Mouse (Mus musculus): Measurements from ENCODE around the gene Cdkn2aip. TPM values are rescaled to one million over a fixed set of nuclear protein-coding genes. Genes with fewer than 3 reads are reported as not detected.

The Cdkn2aip gene
- polyA plus RNA-seq, 1 experiment = 5.9 TPM

DNA sequence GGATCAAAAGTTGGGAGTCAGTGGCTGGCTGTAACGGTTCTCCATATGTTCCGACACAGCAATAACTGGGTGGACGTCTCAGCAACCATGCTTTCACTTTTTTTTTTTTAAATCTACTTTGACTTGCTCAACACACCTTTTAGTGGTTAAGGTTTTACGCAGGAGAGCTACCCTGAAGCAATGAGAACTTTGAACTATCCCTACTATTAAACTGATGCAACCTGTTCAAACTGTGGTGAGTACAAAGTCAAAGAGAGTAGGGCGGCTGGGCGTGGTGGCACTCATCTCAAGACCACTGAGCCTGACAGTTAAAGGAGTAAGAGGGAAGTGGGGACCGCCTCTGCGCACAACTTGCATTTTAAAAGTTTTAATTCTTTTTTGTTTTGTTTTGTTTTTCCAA is 7.0 kb downstream of the Cdkn2aip start:
- Histone ChIP-seq H3K27me3 (replicated peaks) (no peaks in the 10 kb centered on the region), H3K4me1 (peaks cover 32% of the 10 kb centered on the region), H3K4me3 (replicated peaks) (no peak overlapping the region), H3K36me3 (replicated peaks; ENCODE audit: low read length) (peaks cover 54% of the 10 kb centered on the region), H3K9me3 (no peaks in the 10 kb centered on the region)
- TF ChIP-seq GATA1 (IDR thresholded peaks at IDR 0.05; ENCODE audit: borderline replicate concordance, low read length) = no peak
- TF ChIP-seq FLI1 (IDR thresholded peaks at IDR 0.05; ENCODE audit: low read length) = no peak

DNA sequence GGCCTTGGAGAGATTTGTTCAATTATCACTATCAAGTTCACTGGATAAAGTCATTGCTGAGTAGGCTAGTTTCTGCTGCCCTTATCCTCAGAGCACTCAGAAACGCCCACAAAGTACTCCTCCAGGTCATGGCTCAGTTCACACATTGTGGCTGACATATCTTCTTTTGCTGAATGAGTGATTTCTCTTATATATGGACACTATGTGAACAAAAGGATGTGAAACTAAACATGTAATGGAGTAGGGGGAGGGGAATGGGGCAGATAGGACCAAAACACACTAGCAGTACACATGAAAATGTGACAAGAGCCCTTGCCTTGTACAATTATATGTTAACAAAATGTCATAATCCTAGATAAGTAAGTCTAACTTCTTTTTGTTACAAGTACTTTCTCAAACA is 11.4 kb downstream of the Cdkn2aip start:
- Histone ChIP-seq H3K9me3 (peaks cover 16% of the 10 kb centered on the region), H3K27me3 (replicated peaks) (no peaks in the 10 kb centered on the region), H3K4me1 (peaks cover 15% of the 10 kb centered on the region), H3K36me3 (replicated peaks; ENCODE audit: low read length) (peaks cover 16% of the 10 kb centered on the region), H3K4me3 (replicated peaks) (no peak overlapping the region)
- TF ChIP-seq GATA1 (IDR thresholded peaks at IDR 0.05; ENCODE audit: borderline replicate concordance, low read length) (no peak), FLI1 (IDR thresholded peaks at IDR 0.05; ENCODE audit: low read length) (no peak)

DNA sequence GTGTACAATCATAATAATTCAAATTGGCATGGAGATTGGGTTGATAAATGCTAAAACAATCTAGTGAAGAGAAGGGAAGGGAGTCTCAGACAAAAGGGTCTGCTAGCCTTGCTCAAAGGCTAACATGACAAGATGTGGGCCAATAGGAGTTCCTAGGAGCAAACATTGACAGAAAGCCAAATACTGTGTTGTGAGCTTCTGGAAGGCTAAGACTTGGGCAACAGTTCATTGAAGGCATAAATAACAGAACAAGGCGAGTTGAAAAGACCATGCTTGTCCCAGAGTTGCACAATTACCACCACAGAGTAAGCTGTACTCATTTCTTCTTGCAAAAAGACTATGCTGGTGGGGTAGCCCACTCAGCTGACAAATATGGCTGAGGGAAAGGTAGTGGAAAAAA is 16.0 kb downstream of the Cdkn2aip start:
- TF ChIP-seq FLI1 (IDR thresholded peaks at IDR 0.05; ENCODE audit: low read length) = no peak
- no peak for TF ChIP-seq GATA1 (IDR thresholded peaks at IDR 0.05; ENCODE audit: borderline replicate concordance, low read length)
- H3K4me1 ChIP-seq = peaks cover 14% of the 10 kb centered on the region
- no peaks in the 10 kb centered on the region for H3K27me3 ChIP-seq (replicated peaks)
- no peak overlapping the region for H3K4me3 ChIP-seq (replicated peaks)
- peaks cover 26% of the 10 kb centered on the region for H3K9me3 ChIP-seq
- H3K36me3 ChIP-seq (replicated peaks; ENCODE audit: low read length) = no peaks in the 10 kb centered on the region

DNA sequence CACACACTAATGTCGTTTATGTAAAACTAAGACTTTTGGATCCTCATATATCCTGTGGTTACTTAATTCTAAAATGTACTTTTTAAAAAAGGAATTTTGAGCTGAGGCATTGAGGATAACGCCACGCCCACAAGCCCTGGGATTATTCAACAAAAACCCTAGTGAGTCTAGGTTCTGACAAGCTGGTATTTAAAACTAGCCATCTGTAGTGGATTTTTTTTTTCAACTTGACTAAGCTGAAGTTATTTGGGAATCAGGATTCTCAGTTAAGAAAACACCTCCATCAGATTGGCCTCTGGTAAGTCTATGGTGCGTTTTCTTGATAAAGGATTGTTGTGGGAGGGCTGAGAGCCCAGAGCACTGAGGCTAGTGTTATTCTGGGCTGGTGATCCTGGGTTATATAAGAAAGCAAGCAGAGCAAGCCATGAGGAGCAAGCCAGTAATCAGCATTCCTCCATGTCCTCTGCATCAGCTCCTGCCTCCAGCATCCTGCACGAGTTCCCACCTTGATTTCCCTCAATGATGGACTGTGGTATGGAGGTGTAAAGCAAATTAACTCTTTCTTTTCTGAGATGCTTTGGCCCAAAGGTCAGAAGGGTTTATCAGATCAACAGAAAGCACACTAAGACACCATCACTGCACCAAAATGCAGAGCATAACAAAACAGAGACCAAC is 18.2 kb downstream of the Cdkn2aip start:
- H3K27me3 ChIP-seq (replicated peaks) = no peaks in the 10 kb centered on the region
- H3K36me3 ChIP-seq (replicated peaks; ENCODE audit: low read length) = no peaks in the 10 kb centered on the region
- H3K9me3 ChIP-seq = peaks cover 22% of the 10 kb centered on the region
- H3K4me1 ChIP-seq = peaks cover 17% of the 10 kb centered on the region
- no peak overlapping the region for H3K4me3 ChIP-seq (replicated peaks)
- no peak for TF ChIP-seq GATA1 (IDR thresholded peaks at IDR 0.05; ENCODE audit: borderline replicate concordance, low read length)
- no peak for TF ChIP-seq FLI1 (IDR thresholded peaks at IDR 0.05; ENCODE audit: low read length)

DNA sequence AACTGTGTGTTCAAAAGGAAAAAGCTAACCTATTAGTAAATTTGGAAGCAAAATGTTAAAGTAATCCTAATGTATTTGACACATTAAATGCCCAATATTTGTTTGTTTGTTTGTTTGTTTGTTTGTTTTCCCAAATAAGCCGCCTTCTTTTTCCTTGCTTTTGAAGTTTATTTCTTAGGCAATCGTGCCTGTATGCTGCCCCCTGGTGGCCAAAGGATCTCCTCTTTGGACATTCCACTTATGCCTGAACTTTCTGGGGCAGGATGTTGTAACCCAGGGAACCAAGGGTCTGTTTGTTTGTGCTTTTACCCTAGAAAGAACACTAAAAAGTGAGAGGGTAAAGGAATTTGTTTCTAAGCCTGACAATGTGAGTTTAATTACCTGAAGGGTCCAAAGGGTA is 20.6 kb downstream of the Cdkn2aip start:
- Histone ChIP-seq H3K36me3 (replicated peaks; ENCODE audit: low read length) (peaks cover 5% of the 10 kb centered on the region), H3K4me1 (peaks cover 29% of the 10 kb centered on the region), H3K27me3 (replicated peaks) (no peaks in the 10 kb centered on the region), H3K9me3 (peaks cover 23% of the 10 kb centered on the region), H3K4me3 (replicated peaks) (no peak overlapping the region)
- TF ChIP-seq FLI1 (IDR thresholded peaks at IDR 0.05; ENCODE audit: low read length) (no peak), GATA1 (IDR thresholded peaks at IDR 0.05; ENCODE audit: borderline replicate concordance, low read length) (no peak)

DNA sequence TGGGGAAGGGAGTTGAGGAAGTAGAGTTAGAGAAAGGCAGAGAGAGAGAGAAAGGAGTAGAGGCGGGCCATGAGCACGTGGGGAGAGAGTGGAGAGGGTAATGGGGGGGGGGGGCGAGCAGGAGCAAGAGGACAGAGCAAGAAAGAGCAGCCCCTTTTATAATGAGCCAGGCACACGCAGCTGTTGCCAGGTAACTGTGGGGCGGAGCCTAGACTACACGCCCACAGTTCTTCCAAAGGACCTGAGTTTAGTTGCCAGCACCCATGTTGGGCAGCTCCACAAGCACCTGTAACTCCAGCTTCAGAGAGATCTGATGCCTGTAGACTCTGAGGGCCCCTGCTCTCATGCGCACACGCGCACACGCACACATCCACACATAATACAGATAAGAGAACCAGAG is 21.9 kb downstream of the Cdkn2aip start:
- Histone ChIP-seq H3K36me3 (replicated peaks; ENCODE audit: low read length) (peaks cover 5% of the 10 kb centered on the region), H3K4me1 (peaks cover 32% of the 10 kb centered on the region), H3K9me3 (peaks cover 11% of the 10 kb centered on the region), H3K4me3 (replicated peaks) (no peak overlapping the region), H3K27me3 (replicated peaks) (no peaks in the 10 kb centered on the region)
- TF ChIP-seq FLI1 (IDR thresholded peaks at IDR 0.05; ENCODE audit: low read length) = no peak
- TF ChIP-seq GATA1 (IDR thresholded peaks at IDR 0.05; ENCODE audit: borderline replicate concordance, low read length) = no peak

DNA sequence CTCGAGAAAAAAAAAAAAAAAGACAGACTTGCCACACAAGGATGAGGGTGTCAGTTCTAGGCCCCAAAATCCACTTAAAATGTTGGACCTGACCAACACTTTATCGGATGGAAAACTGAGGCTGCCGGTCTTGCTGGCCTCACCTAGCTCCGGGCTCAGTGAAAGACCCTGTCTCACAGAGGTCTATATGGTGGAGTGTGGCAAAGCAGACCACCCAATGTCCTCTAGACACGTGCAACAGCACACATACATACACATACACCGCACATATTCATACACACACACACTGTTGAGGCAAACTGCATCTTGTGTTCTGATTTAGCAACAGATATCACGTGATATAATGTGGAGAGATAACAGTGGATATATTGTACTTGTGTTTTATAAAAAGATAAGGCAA is 22.4 kb downstream of the Cdkn2aip start:
- no peaks in the 10 kb centered on the region for H3K27me3 ChIP-seq (replicated peaks)
- peaks cover 36% of the 10 kb centered on the region for H3K4me1 ChIP-seq
- H3K36me3 ChIP-seq (replicated peaks; ENCODE audit: low read length) = peaks cover 5% of the 10 kb centered on the region
- TF ChIP-seq GATA1 (IDR thresholded peaks at IDR 0.05; ENCODE audit: borderline replicate concordance, low read length) (no peak), FLI1 (IDR thresholded peaks at IDR 0.05; ENCODE audit: low read length) (no peak)
- H3K4me3 ChIP-seq (replicated peaks) = no peak overlapping the region
- H3K9me3 ChIP-seq = peaks cover 7% of the 10 kb centered on the region

DNA sequence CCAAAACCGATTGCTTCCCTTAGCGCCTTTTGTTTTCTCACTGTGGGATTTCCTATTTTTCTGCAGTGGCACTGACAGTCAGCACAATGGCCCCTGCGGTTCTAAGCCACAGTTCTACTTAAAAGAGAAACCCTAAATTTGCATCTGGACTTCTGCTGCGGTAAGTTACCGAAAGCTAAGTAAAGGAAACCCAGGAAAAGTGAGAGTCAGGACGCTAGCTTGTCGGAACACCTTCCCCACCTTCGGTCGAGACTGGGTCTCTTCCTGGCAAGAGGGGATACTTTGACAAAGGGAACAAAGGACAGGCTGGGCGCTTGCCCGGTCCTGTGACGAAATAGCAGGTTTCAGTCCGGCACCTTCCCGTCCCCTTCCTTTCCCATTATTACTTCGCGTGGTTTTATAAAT is 23.1 kb downstream of the Cdkn2aip start:
- Histone ChIP-seq H3K4me3 (replicated peaks) (peak overlapping the region; percentile 12), H3K36me3 (replicated peaks; ENCODE audit: low read length) (peaks cover 5% of the 10 kb centered on the region), H3K9me3 (peaks cover 6% of the 10 kb centered on the region), H3K4me1 (peaks cover 41% of the 10 kb centered on the region), H3K27me3 (replicated peaks) (no peaks in the 10 kb centered on the region)
- TF ChIP-seq GATA1 (IDR thresholded peaks at IDR 0.05; ENCODE audit: borderline replicate concordance, low read length) (no peak), FLI1 (IDR thresholded peaks at IDR 0.05; ENCODE audit: low read length) (no peak)

DNA sequence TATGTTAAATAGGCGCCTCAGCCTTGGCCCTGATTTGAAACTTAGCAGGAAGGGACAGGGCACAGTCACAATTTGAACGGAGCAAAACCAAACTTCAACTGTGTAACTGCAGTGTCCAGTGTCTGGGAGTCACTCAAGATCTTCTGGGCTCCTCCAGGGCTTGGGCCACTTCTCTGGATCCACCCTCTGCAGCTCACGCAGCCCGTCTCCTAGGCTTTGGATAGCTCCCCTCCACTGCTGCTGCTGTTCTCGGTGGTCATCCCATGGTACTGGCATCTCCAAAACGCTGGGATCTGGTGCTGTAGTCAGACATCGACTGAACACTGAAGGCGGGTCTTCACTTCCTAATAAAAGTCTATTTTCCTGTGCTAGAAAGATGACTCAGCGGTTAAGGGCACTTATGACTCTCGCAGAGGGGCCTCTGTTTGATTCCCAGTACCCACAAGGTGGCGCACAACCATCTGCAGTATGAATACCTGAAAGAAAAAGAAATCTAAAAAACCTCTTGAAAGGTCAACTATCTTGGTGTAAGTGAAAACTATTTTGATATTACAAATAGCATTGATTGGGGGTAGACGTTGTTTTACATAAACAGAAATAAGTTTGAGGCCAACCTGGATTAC is 23.9 kb downstream of the Cdkn2aip start:
- Histone ChIP-seq H3K36me3 (replicated peaks; ENCODE audit: low read length) (peaks cover 5% of the 10 kb centered on the region), H3K4me1 (peaks cover 47% of the 10 kb centered on the region), H3K27me3 (replicated peaks) (no peaks in the 10 kb centered on the region), H3K4me3 (replicated peaks) (peak overlapping the region; percentile 21), H3K9me3 (peaks cover 6% of the 10 kb centered on the region)
- no peak for TF ChIP-seq FLI1 (IDR thresholded peaks at IDR 0.05; ENCODE audit: low read length)
- TF ChIP-seq GATA1 (IDR thresholded peaks at IDR 0.05; ENCODE audit: borderline replicate concordance, low read length) = no peak

DNA sequence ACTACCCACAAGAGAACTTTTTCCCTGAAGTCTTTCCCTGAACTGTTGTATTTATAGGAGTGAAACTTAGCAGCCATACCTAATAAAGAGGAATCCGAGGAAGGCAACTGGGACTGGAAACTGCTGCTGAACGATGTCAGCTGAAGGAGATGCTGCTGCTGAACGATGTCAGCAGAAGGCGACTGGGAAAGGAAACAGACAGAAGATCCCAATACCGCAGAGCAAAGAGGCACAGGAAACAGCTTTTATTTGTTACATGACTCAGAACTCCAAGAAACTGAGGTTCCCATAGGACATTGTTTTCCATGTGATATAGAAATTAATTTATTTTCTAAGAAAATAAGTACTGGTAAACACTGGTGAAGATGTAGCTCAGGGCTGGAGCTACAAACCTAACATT is 29.3 kb downstream of the Cdkn2aip start:
- H3K27me3 ChIP-seq (replicated peaks) = no peaks in the 10 kb centered on the region
- H3K9me3 ChIP-seq = peaks cover 1% of the 10 kb centered on the region
- H3K36me3 ChIP-seq (replicated peaks; ENCODE audit: low read length) = peaks cover 23% of the 10 kb centered on the region
- TF ChIP-seq GATA1 (IDR thresholded peaks at IDR 0.05; ENCODE audit: borderline replicate concordance, low read length) = no peak
- no peak for TF ChIP-seq FLI1 (IDR thresholded peaks at IDR 0.05; ENCODE audit: low read length)
- peak overlapping the region; percentile 90 for H3K4me3 ChIP-seq (replicated peaks)
- peaks cover 71% of the 10 kb centered on the region for H3K4me1 ChIP-seq
